Mouse (Mus musculus) midbrain, embryonic 12.5 days (tissue): ENCODE data around the gene Tcfl5. TPM values are rescaled to one million over a fixed set of nuclear protein-coding genes. Genes with fewer than 3 reads are reported as not detected.

Experiments
- ATAC-seq: fragments of 200-750 bp; cut with Nextera tagmentation; 2 replicates; pipeline ENCODE4 v1.8.0; 2017; ENCODE audit warnings: low read depth, moderate TSS enrichment, moderate library complexity; ENCODE audit not compliant: low FRiP score
- H3K27ac ChIP-seq: fragments of 300-500 bp; sonication (generic); replicated peaks from 2 replicates; pipeline ENCODE4 v1.5.1; 2016; ENCODE audit warnings: mild to moderate bottlenecking
- H3K27me3 ChIP-seq: fragments of 300-500 bp; sonication (generic); 2 replicates; pipeline ENCODE4 v1.6.1; 2016; ENCODE audit warnings: mild to moderate bottlenecking
- H3K36me3 ChIP-seq: fragments of 300-500 bp; sonication (generic); 2 replicates; pipeline ENCODE4 v1.6.1; 2016
- H3K4me1 ChIP-seq: fragments of 300-500 bp; sonication (generic); 2 replicates; pipeline ENCODE4 v1.6.1; 2016
- H3K4me2 ChIP-seq: fragments of 300-500 bp; sonication (generic); replicated peaks from 2 replicates; pipeline ENCODE4 v1.6.1; 2016; ENCODE audit warnings: mild to moderate bottlenecking, moderate library complexity
- H3K4me3 ChIP-seq: fragments of 300-500 bp; sonication (generic); 2 replicates; pipeline ENCODE4 v1.5.1; 2016; ENCODE audit warnings: mild to moderate bottlenecking
- H3K9ac ChIP-seq: fragments of 300-500 bp; sonication (generic); replicated peaks from 2 replicates; pipeline ENCODE4 v1.6.1; 2016; ENCODE audit warnings: mild to moderate bottlenecking, moderate library complexity
- H3K9me3 ChIP-seq: fragments of 300-500 bp; sonication (generic); 2 replicates; pipeline ENCODE4 v1.6.1; 2016; ENCODE audit warnings: mild to moderate bottlenecking
- WGBS: fragments of 180-500 bp; shearing (Covaris S2); methylation state at CpG from one replicate; pipeline ENCODE4 v1.1.7; 2016; 5-methylcytosine and 5-hydroxymethylcytosine counted together
- polyA plus RNA-seq: library from polyadenylated mRNA; unstranded; fragments of >200 nt; fragmentation: Nextera tagmentation; extraction: Ambion mirVana; gene quantifications from 2 replicates; pipeline ENCODE4 v1.2.1, GENCODE M21; 2016

Gene Tcfl5
- polyA plus RNA-seq, 1 experiment from 2014 or later, result 0.24 TPM

GRCm38 (mm10) chr2:180657394-180658013 lies 15.0 kb upstream of the Tcfl5 start:
- Histone ChIP-seq H3K4me2 (no peak overlapping the region), H3K9me3 (no peaks in the 10 kb centered on the region), H3K4me1 (peaks cover 19% of the 10 kb centered on the region), H3K27me3 (no peaks in the 10 kb centered on the region), H3K36me3 (peaks cover 19% of the 10 kb centered on the region), H3K4me3 (no peak overlapping the region), H3K27ac (no peak overlapping the region), H3K9ac (no peak overlapping the region)
- ATAC-seq, result peak; percentile 58; the same call in 1 of the 2 replicates
- WGBS, result 74% methylated on average over 4 of the region's 4 CpGs

- Histone ChIP-seq H3K27ac (peak overlapping the region; percentile 22; the same call in 1 of the 2 replicates), H3K4me2 (no peak overlapping the region)
- ATAC-seq, result no peak
Measured at GRCm38 (mm10) chr2:180655150-180655549, 12.6 kb upstream of the Tcfl5 start.

DNA sequence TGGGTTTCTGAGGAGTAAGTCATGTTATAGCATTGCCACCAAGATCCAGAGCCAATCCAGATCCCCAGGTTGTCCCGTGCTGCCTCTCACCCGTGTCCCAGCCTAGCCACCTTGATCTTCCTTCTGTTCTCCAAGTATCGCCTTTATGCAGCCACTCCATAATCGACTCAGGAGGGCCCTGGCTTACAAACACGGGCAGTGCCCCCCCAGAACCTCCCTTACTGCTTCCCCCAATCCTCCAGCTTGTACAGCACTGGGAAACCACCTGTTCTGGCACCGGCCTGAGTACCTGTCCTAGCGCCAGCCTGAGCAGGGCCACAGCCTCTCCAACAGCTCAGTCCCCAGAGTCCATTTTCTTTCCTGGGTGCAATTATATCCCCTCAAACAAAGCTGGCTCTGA lies 12.2 kb upstream of the Tcfl5 start:
- WGBS, result 84% methylated on average over 7 of the region's 7 CpGs
- ATAC-seq, result no peak
- no peaks in the 10 kb centered on the region for H3K36me3 ChIP-seq
- H3K27ac ChIP-seq, result 0 out of 2 replicates have a peak overlapping the region, but pooled peaks have one; percentile 42
- peaks cover 14% of the 10 kb centered on the region for H3K4me1 ChIP-seq
- no peak overlapping the region for H3K9ac ChIP-seq
- no peaks in the 10 kb centered on the region for H3K9me3 ChIP-seq
- H3K4me3 ChIP-seq, result no peak overlapping the region
- no peaks in the 10 kb centered on the region for H3K27me3 ChIP-seq
- H3K4me2 ChIP-seq, result no peak overlapping the region

More at GRCm38 (mm10) chr2:180655150-180655549, 12.6 kb upstream of the Tcfl5 start:
- H3K4me3 ChIP-seq, result no peak overlapping the region
- no peaks in the 10 kb centered on the region for H3K36me3 ChIP-seq
- H3K9ac ChIP-seq, result no peak overlapping the region
- H3K9me3 ChIP-seq, result no peaks in the 10 kb centered on the region
- H3K27me3 ChIP-seq, result no peaks in the 10 kb centered on the region
- WGBS, result 61% methylated on average over 6 of the region's 6 CpGs
- H3K4me1 ChIP-seq, result peaks cover 19% of the 10 kb centered on the region

- 0 out of 2 replicates have a peak, but pooled peaks cover 5% of the 10 kb centered on the region for H3K36me3 ChIP-seq
- H3K9me3 ChIP-seq, result peaks cover 17% of the 10 kb centered on the region
- no peak overlapping the region for H3K27ac ChIP-seq
- no peak overlapping the region for H3K4me2 ChIP-seq
- H3K9ac ChIP-seq, result no peak overlapping the region
- ATAC-seq, result no peak
- H3K4me3 ChIP-seq, result no peak overlapping the region
- peaks cover 5% of the 10 kb centered on the region; the same call in 1 of the 2 replicates for H3K4me1 ChIP-seq
- H3K27me3 ChIP-seq, result peaks cover 26% of the 10 kb centered on the region
Measured at GRCm38 (mm10) chr2:180646841-180647240, 4.3 kb upstream of the Tcfl5 start.

- Histone ChIP-seq H3K27me3 (peaks cover 49% of the 10 kb centered on the region), H3K9me3 (peaks cover 17% of the 10 kb centered on the region), H3K4me1 (peaks cover 6% of the 10 kb centered on the region; the same call in 1 of the 2 replicates), H3K9ac (no peak overlapping the region), H3K27ac (no peak overlapping the region), H3K4me2 (no peak overlapping the region), H3K36me3 (0 out of 2 replicates have a peak, but pooled peaks cover 5% of the 10 kb centered on the region), H3K4me3 (no peak overlapping the region)
- no peak for ATAC-seq
Measured at GRCm38 (mm10) chr2:180643626-180644025, 1.1 kb upstream of the Tcfl5 start.

DNA sequence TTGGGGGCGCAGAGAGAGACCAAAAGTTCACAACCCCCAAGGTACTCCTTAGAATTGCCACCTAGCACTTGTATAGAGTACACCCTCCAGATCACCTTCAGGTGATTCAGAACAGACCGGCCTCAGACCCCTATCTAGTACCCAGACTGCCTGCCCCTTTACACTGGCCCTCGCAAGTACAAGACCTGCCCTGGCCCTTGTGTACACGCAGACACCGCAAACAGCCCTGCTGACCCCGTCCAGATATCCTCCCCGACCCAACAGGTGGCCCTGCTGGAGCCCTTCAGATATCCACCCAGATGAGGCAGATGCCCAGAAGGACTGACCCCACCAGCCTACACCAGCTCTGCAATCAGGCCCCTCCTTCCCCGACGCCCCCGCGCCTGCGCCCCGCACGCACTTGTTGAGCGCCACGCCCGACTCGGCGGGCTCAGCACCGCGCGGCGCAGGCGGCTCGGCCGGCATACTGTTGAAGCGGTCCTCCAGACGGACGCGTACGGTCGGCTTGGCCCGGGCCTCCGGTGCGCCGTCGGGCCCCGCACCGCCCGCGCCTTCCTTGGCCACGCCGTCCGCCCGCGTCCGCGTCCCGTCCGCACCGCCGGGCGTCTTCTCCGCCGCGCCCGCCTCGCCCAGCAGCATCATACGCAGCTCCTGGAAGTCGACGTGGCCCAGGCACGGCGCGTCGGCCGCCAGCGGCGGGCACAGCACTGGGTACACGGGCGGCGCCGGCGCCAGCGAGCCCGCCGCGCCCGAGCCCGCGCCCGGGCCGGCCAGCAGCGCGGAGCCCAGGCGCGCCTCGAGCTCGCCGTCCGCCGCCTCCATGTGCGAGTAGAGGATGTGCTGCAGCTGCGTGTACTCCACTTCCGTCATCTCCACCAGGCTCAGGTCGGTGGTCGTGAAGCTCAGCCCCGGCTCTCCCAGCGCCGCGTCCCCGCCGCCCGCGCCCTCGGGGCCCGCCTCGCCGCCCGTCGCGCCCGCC lies 643 bp downstream of the Tcfl5 start:
- Histone ChIP-seq H3K4me2 (peak overlapping the region; percentile 45), H3K4me3 (peak overlapping the region; percentile 40), H3K36me3 (0 out of 2 replicates have a peak, but pooled peaks cover 5% of the 10 kb centered on the region), H3K27me3 (peaks cover 49% of the 10 kb centered on the region), H3K27ac (no peak overlapping the region), H3K9me3 (peaks cover 17% of the 10 kb centered on the region), H3K4me1 (peaks cover 6% of the 10 kb centered on the region; the same call in 1 of the 2 replicates), H3K9ac (no peak overlapping the region; the same call in 1 of the 2 replicates)
- WGBS, result 2% methylated on average over 101 of the region's 112 CpGs
- no peak for ATAC-seq

- 74% methylated on average over 2 of the region's 2 CpGs for WGBS
- Histone ChIP-seq H3K4me1 (no peaks in the 10 kb centered on the region), H3K27me3 (no peaks in the 10 kb centered on the region), H3K27ac (no peak overlapping the region), H3K9me3 (no peaks in the 10 kb centered on the region), H3K4me2 (no peak overlapping the region), H3K4me3 (no peak overlapping the region), H3K9ac (no peak overlapping the region), H3K36me3 (no peaks in the 10 kb centered on the region)
- no peak for ATAC-seq
Measured at GRCm38 (mm10) chr2:180611882-180612281, 30.6 kb downstream of the Tcfl5 start.

DNA sequence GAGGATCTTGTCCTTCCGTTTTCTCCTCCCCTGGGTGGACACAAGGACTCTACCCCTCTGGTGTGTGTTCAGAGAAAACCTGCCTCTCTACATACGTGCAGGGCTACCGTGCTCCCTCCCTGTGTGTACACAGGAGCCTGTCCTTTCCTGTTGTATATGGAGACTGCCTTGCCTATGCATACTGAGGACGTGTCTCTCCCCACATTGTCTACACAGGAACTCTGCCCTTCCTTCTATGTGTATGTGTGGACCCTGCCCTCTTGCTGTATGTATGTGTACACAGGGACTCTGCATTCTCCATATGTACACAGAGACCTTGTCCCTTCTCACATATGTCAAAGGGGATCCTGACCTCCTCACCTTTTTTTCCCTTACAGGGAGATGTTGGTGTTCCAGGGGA lies 32.2 kb downstream of the Tcfl5 start:
- no peak for ATAC-seq
- Histone ChIP-seq H3K27me3 (no peaks in the 10 kb centered on the region), H3K4me2 (no peak overlapping the region), H3K9ac (no peak overlapping the region), H3K9me3 (no peaks in the 10 kb centered on the region), H3K4me1 (no peaks in the 10 kb centered on the region), H3K4me3 (no peak overlapping the region), H3K27ac (no peak overlapping the region), H3K36me3 (no peaks in the 10 kb centered on the region)
- WGBS, result 87% methylated on average over 4 of the region's 4 CpGs

DNA sequence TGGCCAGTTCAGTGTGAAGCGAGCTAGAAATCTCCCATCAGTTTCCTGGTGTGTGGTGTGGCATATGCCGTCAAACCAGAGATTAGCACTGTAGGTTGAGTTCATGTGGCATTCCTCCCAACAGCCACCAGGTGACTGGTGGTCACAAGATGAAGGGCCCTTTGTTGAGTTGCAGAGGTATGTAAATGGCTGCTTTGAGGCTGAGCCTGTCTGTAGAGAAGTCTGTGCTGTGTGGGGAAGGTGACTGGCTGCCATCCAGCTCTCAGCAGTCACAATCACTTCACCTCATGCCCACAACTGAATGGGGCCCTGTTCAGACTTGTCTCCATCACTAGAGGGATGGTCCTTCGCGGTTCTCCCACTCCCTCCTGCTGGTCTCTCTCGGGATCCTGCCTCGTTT lies 37.7 kb downstream of the Tcfl5 start:
- peaks cover 7% of the 10 kb centered on the region for H3K4me1 ChIP-seq
- H3K4me2 ChIP-seq, result no peak overlapping the region
- H3K4me3 ChIP-seq, result no peak overlapping the region
- H3K36me3 ChIP-seq, result no peaks in the 10 kb centered on the region
- WGBS, result 62% methylated on average over 6 of the region's 6 CpGs
- no peak for ATAC-seq
- H3K9me3 ChIP-seq, result no peaks in the 10 kb centered on the region
- H3K27me3 ChIP-seq, result peaks cover 5% of the 10 kb centered on the region; the same call in 1 of the 2 replicates
- H3K9ac ChIP-seq, result no peak overlapping the region
- no peak overlapping the region for H3K27ac ChIP-seq

- Histone ChIP-seq H3K9ac (no peak overlapping the region), H3K4me3 (no peak overlapping the region), H3K9me3 (no peaks in the 10 kb centered on the region), H3K27me3 (peaks cover 41% of the 10 kb centered on the region), H3K36me3 (peaks cover 7% of the 10 kb centered on the region), H3K27ac (no peak overlapping the region), H3K4me2 (no peak overlapping the region), H3K4me1 (peaks cover 21% of the 10 kb centered on the region)
- WGBS, result 5% methylated on average over 9 of the region's 9 CpGs
- ATAC-seq, result no peak
Measured at GRCm38 (mm10) chr2:180600569-180601021, 41.9 kb downstream of the Tcfl5 start.

GRCm38 (mm10) chr2:180598157-180598705 lies 44.3 kb downstream of the Tcfl5 start:
- Histone ChIP-seq H3K4me2 (peak overlapping the region; percentile 51), H3K4me3 (peak overlapping the region; percentile 32), H3K36me3 (peaks cover 31% of the 10 kb centered on the region), H3K27ac (no peak overlapping the region), H3K9ac (peak overlapping the region; percentile 29; the same call in 1 of the 2 replicates), H3K4me1 (peaks cover 21% of the 10 kb centered on the region), H3K27me3 (peaks cover 44% of the 10 kb centered on the region), H3K9me3 (no peaks in the 10 kb centered on the region)
- under 1% methylated on average over 41 of the region's 41 CpGs for WGBS
- peak; percentile 61 for ATAC-seq
